Mouse (Mus musculus): ENCODE data around the gene Mep1a.
"Not testable (repeated sequence)": the region's sequence is repeated elsewhere in the genome, so short reads cannot be mapped to it uniquely, and the experiment has no call there.

Gene Mep1a

DNA sequence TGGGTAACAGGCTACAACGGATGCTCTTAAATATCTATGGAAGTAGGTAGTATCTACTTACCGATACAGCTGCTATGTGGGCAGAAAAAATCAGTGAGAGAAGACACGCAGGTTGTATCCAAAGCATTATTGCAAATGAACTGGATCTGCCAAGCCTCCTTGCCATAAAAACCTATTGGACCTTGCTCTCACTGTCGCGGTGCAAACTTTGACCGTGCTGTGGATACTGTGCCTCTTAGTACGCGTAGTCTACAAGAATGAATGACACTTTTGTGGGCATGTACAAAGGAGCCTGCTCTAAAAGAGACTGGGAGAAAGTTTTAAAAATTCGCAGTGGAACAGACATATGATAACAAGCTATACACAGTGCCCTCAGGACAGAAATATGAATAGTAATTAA, at the start of gene Mep1a:
Gene Mep1a, minus strand, starts transcription at position 221 of the 400 bp plus-strand sequence.
- DNase-seq = peak; percentile 76

DNA sequence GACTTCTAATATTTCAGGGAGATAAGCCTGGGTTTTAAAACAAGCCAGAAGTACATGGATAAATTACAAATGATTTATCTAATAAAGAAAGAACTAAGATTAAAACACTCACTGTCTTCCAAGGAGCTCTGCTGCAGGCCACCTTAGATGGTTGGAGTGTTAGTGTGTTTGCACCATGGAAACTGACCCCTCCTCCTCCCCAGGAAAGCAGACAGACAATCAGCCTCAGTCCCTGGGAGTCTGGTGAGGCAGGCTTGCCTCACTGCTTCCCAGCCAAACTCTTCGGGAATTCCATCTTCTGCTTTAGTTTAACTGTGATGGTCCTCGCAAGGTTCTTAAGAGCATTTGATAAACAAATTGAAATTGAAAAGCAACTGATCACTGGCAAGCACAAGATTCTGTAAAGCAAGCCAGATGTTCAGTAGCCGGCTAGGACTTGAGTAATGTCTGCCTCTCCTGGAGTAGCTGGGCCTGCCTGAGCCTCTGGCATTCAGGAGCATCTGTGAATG, 48.6 kb upstream of the Mep1a start:
- DNase-seq = no peak

DNA sequence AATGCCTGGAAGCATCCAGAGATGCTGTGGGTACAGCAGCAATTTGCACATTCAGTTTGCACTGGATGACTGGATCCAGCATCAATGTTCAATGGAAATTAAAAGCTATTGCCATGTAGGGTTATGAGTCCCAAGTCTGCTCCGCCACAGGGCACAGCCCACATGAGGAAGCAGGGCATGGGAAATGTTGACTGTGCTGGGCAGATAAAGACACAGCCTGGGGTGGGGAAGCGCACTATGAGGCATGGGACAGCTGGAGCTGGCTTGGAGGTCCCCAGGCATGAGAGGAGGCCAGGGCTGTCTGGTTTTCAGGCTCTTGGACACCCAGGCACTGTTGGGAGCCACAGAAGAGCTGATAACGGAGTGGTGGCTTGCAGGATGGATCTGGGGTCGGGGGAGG, 41.4 kb upstream of the Mep1a start:
- no peak for DNase-seq

DNA sequence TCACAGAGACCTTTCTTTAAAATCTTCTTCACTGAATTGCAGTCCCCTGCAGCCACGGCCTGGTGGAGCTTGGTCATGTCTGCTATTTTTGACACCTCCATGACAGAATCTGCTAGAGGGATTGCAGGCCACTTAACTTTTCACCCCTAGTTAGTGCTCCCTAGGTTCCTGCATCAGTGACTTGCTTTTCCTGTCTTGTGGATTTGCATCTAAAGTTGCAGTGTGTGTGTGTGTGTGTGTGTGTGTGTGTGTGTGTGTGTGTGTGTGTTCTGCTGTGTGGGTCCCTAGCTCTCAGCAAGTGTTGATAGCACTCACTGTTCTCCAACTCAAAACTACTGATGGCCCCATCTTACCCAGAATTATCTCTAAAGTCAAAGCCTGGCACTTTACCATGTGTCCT, 40.9 kb upstream of the Mep1a start, which contains the start of gene Ankrd66:
Gene Ankrd66, minus strand, starts transcription at position 101 of the 400 bp plus-strand sequence.
- no peak for DNase-seq

DNA sequence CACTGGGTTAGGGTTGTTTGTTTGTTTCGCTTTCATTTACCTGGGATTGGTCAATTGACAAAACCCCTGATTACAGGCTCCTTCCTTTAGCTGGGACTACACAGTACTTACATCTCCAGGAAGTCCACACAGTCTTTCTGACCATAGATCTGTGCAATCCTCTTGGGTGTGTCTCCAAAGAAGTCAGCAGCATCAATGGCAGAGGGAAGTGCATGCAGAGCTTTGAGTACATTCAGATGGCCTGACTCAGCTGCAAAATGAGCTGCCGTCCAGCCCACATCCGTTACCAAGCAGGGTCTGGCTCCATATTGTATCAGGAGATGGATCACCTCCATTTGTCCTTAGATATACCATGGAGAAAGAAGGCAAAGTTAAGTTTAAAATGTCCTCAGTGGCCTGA, 36.2 kb upstream of the Mep1a start:
- no peak for DNase-seq

DNA sequence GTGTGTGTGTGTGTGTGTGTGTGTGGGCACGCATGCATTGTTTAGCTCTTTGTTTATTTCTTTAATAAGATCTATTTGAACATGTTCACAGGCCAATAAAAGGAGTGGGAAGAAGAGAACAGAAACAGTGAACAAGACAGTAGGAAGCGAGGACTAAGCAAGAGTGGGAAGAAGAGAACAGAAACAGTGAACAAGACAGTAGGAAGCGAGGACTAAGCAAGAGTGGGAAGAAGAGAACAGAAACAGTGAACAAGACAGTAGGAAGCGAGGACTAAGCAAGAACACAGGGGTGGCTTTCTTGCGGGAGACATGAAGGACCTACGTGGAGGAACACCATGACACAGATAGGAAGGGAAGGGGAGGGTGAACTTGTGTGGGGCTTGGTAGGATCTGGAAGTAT, 34.2 kb upstream of the Mep1a start:
- not testable (repeated sequence) for DNase-seq

DNA sequence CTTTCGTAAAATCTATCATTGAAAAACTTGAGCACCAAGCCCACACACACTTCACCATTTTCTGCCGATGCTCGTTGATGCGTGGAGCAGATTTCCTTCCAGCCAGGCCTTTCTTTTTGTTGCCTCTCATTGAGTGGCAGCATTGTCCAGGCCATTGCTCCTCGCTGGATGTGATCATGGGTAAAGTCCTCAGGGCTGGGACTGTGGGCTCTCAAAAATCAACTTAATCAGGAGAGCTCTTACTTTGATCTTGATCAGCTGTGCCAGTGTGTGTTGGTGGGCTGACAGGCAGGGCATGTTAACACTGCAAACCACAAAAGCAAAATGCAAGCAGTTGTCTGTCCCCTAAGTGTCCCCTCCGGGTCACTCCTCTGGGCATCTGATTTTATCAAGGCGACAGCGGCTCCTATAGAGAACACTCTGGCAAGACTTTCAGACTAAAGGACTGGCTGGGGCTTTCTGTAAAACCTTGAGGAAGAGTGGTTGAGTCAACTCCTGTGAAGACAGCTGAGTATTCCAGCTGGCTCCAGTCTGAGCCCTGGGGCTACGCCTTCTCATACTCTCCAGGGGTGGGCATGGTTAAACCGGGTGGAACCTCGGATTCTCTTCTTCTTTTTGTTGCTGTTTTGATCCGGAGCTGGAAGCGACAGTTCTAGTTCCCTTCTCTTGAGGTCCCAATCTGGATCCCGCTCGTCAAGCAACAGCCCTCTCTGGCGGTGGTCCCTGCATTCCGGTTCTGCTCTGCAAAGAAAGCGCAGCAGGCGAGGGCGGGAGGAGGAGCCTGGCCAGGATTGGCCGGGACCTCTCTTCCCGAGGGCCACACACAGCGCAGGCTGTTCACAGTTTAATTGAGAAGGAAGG, 32.0 kb upstream of the Mep1a start:
- DNase-seq = peak; percentile 11

DNA sequence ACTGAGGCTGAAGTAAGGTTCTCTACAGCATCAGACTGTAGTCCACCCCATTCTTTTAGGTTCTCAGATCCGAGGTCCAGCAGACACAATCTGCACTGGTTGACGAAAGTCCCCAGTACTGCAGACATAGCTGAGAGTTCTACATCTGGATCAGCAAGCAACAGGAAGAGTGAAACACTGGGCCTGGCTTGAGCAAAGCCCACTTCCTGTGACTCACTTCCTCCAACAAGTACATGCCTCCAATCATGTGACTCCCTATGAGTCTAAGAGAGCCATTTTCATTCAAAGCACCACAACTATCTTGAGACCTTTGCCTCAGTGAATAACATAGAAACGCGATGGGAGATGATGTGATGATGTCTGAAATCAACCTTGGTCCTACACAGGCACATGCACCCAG, 28.6 kb upstream of the Mep1a start:
- DNase-seq = no peak

DNA sequence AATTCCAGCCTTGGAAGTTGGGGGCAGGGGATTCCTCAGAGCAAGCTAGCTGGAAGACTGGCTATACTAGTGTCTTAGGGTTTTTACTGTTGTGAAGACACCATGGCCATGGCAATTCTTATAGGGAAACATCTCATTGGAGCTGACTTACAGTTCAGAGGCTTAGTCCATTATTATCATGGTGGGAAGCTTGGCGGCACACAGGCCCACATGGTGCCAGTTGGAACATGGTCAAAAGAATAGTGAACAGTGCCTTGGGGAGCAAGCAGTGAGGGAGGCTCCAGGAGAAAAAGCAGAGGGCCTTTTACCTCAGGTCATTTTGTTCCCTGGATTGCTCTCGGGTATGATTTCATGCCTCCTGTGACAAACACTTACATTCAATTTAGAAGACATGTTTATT, 27.9 kb upstream of the Mep1a start:
- no peak for DNase-seq

DNA sequence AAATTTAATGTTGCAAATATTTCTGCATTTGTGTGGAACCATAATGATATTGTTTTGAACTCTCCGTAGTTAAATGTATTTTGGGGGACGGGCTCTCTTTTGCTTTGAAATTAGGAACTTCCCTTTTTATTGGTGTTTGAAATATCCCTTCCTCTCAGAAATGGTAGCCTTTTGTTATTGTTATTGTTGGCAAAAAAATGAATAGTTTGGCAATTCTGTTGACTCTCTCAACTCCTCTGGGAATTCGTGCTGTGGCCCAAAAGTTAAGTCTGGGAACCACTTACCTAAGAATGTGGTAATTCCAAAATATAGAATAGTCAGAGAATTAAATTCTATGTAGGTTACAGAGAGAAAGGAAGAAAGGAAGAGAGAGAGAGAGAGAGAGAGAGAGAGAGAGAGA, 17.6 kb upstream of the Mep1a start:
- DNase-seq = no peak

DNA sequence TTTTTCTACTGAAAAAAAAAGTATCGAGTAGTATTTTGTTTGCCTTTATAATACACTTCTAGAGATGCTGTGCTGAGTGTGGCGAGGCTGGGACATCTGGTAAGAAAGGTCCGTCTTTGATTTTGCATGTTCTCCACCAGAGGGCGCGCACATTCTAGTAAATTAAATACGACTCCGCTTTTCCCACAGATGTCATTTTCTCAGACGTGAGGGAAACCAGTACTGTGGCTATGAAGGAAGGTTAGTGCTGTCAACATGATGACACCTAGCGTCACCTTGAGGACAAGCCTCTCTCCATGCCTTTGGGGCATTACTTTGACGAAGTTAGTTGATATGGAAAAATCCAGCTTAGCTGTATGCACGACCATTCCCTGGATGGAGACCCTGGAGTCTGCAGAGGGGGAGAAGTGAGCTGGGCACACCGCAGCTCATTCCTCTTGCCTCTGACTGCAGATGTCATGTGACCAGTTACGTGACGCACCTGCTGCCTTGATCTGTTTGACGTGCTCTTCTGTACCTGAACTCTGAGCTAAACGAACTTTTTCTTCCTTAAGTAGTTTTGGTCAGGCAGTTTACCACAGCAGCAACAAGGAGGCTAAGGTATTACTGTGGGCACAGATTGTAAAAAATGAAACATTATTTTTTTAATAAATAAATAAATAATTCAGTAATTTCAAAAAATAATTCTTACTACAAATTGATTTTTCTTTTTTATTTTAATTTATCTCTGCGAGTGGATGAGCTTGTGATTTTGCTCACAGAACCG, 16.2 kb upstream of the Mep1a start:
- DNase-seq = peak; percentile 22

DNA sequence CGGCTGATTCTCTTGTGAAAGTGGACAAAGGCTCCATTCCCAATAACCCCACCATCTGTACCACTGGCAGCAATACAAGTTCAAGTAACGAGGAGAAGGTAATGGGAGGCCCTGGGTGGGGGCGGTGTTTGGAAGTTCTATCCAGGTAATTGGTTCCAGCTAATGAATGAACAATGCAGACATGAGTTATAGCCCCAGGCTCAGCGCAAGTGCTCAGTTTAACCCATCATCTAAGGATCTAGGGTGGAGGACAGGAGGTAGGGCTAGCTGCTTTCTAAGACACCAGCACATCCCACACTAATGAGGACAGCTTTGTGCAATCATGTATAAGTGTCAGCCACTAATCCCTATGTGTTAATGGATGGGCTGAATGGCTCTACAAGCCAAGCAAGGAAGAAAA, 8.2 kb upstream of the Mep1a start:
- DNase-seq = no peak

DNA sequence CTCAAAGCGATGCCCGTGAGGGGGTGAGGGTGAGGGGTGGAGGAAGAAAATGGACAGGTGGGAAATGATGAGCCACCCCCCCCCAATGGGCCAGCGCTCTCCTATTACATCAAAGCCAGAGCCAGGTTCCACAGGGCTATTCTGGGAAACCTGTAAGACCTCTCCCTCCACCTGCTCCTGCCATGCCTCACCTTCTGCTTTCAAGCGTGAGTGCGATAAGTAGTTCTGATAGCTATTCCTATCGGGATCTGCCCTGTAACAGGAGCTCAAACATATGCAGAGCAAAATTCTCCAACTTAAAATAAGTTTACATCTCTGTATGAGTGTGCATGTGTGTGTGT, 2.0 kb upstream of the Mep1a start:
- DNase-seq = no peak

DNA sequence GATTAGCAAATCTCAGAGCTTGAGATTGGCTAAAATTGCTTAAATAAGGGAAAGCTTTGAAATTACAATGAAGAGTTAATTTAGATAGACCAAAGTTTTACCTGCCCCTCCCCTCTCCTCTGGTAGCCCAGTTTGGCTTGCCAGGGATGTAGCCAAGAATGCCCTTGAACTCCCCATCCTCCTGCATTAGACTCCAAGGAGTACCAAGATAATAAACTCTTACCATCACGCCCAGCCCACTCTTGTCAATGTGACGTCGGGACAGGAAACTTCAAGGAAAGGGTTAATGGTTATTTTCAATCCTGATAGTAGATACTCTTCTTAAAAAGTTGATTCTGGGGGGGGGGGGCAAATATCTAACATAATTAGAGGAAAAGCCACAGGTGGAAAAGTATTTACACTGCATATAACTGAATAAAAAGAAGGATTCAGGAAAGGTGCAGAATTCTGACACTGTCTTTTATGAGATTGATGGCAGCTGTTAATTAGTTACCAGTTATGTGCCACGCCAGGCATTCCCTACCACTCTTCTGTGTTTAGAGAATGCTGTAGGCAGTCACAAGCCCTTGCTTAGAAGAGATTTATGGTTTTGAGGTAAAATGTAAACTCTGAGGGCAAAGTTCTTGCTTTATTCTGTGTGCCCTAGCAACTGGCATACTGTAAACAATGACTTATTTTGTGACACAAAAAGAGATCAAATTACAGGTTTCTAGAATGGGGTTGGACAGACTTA, 1.4 kb upstream of the Mep1a start:
- peak; percentile 37 for DNase-seq

DNA sequence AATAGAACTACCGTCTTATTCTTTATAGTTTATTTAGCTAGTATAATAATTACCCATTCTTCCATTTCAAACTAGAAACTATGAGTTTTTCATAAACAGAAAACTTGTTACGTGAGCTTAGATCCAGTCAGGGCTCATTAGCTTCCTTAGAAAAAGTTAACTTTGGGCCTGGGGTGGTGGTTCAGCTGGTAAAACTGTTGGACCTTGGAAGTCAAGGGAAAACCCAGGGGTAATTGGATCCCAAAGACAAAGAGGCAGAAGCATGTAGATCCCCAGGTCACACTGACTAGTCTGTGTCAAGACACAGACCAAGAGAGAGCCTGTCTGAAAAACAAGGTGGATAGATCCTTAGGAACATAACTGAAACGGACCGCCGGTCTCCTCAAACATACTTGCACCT, 981 bp downstream of the Mep1a start:
- peak; percentile 52 for DNase-seq

DNA sequence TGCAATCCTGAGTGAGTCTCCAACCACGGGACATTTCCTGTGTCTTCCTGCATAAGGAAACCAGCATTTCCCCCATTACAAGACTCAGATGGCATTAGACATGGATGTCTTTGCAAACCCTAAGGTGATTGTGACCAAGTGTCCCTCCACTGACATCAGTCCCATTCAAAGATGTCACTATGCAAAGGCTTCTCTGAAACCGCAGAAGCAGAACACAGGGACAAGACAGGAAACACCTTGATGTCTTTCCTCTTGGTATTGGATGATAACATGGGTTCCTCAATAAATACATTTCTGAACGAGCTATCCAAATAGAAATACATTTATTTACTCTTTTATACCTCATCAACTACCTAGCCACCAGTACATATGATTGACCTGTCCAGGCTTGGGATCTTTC, 1.4 kb downstream of the Mep1a start:
- no peak for DNase-seq

DNA sequence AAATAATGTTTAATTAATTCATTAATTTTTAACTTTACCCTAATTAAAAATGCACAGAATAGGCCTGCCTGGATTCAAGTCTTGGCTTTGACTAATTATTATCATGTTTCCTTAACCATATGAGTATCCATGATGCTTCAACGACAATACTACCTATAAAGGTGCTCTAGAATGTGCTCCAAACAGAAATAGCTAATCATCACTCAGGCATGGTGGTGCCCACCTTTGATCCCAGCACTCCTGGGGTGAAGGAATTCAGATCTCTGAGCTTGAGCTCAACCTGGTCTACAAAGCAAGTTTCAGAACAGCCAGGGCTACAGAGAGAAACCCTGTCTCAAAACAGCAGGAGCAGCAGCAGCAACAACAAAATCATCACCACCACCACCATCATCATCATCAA, 2.1 kb downstream of the Mep1a start:
- peak; percentile 67 for DNase-seq

DNA sequence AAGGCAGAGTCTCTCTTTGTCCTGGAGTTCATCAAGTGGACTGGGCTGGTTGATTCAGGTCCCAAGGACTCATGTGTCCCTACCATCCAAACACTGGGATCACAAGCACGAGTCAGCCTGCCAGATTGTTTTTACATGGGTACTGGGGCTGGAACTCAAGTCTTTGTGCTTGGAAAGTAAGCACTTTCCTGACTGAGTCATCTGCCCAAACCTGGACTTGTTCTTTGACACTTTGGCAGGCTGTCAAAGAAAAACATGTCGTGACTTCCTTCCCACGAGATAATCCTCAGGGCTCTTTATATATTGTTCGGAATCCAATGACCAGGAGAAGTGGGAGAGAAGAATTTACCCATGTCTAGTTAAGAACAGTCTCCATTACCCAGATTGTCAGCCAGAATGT, 5.1 kb downstream of the Mep1a start:
- DNase-seq = no peak

DNA sequence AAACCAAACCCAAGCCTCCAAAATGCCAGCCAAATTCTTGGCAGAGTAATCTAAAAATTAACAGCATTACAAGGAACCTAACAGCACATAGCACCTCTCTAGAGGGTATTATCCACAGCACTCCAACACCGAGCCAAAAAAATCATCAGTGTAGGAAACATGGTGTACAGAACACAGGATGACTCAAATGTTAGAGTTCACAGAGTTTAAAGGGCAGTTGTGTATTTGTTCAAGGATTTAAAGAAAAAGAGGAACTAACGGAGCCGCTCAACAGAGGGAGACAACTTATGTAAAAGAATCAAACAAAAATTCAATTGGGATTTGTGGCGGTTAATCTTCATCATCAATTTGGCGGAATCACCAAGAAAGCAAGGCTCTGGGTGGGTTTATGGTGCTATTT, 7.1 kb downstream of the Mep1a start:
- no peak for DNase-seq

DNA sequence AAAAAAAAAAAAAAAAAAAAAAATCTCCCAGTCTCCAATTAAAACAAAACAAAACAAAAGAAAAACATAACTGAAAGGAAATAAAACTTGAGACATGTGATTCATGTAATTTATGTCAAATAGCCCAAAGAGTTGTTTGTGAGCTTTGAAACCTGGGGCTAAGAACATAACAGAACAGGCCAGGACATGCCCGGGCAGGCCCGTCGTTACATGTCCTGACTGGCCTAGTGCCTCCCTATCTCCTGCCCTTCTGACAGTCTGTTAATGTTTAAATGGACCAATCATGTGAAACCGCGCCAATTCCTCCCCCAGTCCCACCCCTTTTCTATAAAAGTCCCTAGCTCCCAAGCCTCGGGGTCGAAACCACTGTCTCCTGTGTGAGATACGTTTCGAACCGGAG, 12.2 kb downstream of the Mep1a start:
- DNase-seq = not testable (repeated sequence)

DNA sequence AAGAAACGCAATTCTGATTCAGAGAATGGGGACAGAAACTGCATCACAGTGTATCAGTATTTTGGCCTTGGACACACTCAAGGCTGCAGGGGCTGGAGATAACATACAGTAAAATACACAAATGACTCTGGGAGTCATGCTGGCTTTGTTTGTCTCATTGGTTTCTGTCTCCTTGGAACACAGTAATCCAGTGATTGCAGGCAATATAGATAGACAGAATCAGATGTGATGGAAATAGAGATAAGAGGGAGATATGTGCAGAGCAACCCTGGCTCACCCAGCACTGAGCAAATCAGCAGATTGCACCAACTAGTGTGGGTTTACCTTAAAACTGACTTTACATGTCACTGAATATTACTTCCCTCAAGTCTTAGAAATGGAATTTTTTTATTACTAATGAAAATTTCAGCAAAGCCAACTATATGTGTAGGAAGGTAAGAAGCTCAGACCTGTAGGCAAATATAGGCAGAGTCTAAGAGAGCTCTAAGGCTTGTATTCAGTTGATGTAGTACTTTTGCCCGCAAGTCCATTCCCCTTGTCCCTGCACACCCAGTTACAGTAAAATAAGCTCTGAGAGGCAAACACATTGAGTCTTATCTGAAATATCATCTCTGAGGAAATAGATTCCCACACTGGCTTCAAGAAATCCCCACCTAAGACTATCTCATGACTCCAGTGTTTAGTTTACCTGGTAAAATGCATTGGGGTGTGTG, 14.0 kb downstream of the Mep1a start:
- DNase-seq = no peak

DNA sequence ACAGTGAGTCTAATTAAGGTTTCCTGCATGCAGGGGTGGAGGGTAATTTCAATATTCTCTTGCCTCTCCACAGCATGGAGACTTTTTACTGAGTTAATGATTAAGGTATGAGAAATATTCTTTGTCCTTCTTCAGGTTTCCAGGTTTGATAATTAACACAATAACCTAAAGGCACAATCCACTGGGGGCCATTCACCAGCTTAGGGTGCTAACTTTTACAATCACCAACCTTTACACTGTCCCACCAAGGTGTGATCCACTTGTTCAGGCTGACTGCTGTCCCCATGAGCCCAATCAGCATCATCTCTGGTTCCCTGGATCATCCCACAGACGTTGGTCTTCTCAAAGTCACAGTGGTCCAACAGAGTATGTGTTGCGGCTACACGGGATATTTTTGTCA, 16.6 kb downstream of the Mep1a start:
- no peak for DNase-seq

DNA sequence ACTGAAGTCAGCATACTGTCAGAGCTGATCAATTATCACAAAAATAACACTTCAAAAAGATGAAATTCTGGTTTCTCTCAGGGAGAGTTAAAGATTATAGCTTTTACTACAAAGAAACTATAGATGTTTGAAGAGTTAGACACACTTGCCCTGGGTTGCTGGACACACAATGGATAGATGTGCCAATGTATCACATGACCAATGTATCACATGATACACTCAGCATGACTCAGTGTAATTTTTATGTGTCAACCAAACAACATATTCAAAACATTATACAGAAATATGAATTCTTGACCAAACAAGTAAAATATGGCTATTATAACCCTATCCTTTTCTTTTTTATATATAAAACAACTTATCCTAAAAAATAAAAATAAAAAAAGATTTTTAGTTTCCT, 25.0 kb downstream of the Mep1a start:
- DNase-seq = no peak

Measured in kidney, adult 11 months (tissue).